Mouse (Mus musculus) brain, adult 2 months (tissue): Measurements from ENCODE around the gene Gm3402.
A peak's percentile ranks its signal among the peaks of the same experiment; 100 is the strongest.
"Not testable (repeated sequence)": the region's sequence is repeated elsewhere in the genome, so short reads cannot be mapped to it uniquely, and the experiment has no call there.

ENCODE experiments used
- DNase-seq: peaks from one replicate; pipeline ENCODE4 v3.0.0; 2011; ENCODE audit warnings: low read depth, low spot score

Gm3402 gene

DNA sequence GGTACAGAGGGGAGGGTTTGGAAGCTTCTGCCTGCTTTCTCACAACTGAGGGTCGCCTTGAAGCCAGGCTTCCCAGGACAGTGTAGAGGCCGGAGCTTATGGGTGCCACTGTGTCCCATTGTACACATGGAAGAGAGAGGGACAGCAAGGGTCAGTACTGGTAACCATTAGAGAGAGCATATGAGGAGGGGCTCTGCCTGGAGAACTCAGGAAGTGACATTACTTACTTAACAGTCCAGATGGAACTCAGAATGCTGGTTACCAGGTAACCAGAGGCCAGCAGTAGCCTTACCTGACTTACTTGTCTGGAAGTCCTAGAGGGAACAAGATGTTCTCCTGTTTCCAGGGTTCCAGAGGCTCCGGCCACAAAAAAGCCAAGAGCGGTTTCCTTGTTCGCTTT is at the start of gene Gm3402:
Gm3402 (plus strand) TSS at position 301 of the 400 bp plus-strand sequence.
- not testable (repeated sequence) for DNase-seq

GRCm38 (mm10) chr5:146466663-146467062 is 47.3 kb upstream of the Gm3402 start:
- DNase-seq = no peak

GRCm38 (mm10) chr5:146468311-146468710 is 45.6 kb upstream of the Gm3402 start:
- DNase-seq = no peak

- DNase-seq = no peak
Observed at GRCm38 (mm10) chr5:146470821-146471220, 43.1 kb upstream of the Gm3402 start.

DNA sequence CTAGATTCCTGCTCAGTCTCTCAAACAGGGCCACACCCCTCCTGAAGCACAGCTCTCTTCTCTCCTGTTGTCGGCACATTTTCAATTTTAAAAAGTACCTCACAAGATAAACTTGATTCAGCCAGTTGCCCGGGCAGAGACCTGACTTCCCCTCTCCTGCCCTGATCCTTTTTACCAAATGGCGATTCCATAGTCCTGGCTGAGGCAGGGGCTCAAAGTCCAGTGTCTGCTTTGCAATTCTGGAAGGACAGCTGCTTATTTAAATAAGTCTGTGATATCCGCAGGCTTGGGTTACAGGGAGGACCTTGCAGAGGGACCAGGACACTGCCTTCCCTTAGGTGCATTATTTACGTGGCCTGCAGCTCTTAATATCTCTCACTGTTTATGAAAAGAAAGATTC is 42.6 kb upstream of the Gm3402 start:
- DNase-seq = no peak

DNA sequence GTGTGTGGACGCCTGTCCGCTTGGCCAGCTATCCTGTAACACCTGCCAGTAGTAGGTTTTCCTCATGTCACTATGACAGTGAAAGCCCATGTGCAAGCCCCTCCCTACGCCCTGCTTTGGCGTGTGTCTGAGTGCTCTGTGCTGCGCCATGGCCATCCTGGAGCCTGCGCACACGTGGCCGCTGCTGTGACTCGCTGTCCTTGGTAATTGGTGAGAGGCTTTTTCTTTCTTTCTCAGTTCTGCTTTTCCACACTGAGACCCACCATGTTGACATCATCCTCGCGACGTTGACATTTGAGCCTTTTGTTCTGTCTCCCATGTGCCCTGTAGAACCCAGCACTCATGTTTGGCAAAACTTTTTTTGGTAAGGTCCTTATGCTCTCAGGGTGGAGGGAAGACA is 42.1 kb upstream of the Gm3402 start:
- no peak for DNase-seq

DNA sequence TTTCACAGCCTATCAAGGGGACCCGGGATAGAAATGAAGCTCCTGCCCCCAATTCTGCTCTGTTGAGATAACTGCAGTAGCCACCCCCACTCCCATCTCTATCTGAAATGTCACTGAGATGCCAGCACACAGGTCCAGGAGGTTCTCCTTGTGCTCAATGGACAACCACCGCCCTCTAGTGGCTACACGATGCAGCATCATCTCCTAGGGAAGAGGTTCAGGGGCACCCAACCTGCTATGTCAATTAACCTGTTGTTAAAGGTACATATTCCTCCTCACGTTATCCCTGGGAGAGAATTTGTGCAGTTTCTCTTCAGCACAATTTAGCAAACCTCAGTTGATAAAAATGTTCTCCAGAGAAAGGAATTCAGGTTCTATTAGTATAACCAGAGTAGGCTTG is 34.4 kb upstream of the Gm3402 start:
- not testable (repeated sequence) for DNase-seq

- DNase-seq = not testable (repeated sequence)
Observed at GRCm38 (mm10) chr5:146481665-146482064, 32.3 kb upstream of the Gm3402 start, which contains the start of gene Gm6408. Gm6408 (plus strand) TSS chr5:146481965.

DNA sequence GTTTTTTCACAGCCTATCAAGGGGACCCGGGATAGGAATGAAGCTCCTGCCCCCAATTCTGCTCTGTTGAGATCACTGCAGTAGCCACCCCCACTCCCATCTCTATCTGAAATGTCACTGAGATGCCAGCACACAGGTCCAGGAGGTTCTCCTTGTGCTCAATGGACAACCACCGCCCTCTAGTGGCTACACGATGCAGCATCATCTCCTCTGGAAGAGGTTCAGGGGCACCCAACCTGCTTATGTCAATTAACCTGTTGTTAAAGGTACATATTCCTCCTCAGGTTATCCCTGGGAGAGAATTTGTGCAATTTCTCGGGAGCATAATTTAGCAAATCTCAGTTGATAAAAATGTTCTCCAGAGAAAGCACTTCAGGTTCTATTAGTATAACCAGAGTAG is 25.0 kb upstream of the Gm3402 start:
- peak; percentile 31 for DNase-seq

GRCm38 (mm10) chr5:146491063-146491462 is 22.9 kb upstream of the Gm3402 start, which contains the start of gene Gm6370:
Gm6370 (plus strand) TSS chr5:146491363.
- not testable (repeated sequence) for DNase-seq

GRCm38 (mm10) chr5:146502099-146502498 is 11.8 kb upstream of the Gm3402 start, which contains the start of gene 4930449I24Rik:
4930449I24Rik (plus strand) TSS chr5:146502399.
- DNase-seq = not testable (repeated sequence)

DNA sequence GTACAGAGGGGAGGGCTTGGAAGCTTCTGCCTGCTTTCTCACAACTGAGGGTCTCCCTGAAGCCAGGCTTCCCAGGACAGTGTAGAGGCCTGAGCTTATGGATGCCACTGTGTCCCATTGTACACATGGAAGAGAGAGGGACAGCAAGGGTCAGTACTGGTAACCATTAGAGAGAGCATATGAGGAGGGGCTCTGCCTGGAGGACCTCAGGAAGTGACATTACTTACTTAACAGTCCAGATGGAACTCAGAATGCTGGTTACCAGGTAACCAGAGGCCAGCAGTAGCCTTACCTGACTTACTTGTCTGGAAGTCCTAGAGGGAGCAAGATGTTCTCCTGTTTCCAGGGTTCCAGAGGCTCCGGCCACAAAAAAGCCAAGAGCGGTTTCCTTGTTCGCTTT is 11.6 kb downstream of the Gm3402 start, which contains the start of gene Gm3404:
Gm3404 (plus strand) TSS at position 301 of the 400 bp plus-strand sequence.
- DNase-seq = not testable (repeated sequence)

GRCm38 (mm10) chr5:146537347-146537746 is 23.4 kb downstream of the Gm3402 start, which contains the start of gene Gm3409:
Gm3409 (plus strand) TSS chr5:146537647.
- not testable (repeated sequence) for DNase-seq

DNA sequence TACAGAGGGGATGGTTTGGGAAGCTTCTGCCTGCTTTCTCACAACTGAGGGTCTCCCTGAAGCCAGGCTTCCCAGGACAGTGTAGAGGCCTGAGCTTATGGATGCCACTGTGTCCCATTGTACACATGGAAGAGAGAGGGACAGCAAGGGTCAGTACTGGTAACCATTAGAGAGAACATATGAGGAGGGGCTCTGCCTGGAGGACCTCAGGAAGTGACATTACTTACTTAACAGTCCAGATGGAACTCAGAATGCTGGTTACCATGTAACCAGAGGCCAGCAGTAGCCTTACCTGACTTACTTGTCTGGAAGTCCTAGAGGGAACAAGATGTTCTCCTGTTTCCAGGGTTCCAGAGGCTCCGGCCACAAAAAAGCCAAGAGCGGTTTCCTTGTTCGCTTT is 41.9 kb downstream of the Gm3402 start, which contains the start of gene Gm3415:
Gm3415 (plus strand) TSS at position 301 of the 400 bp plus-strand sequence.
- DNase-seq = not testable (repeated sequence)

DNA sequence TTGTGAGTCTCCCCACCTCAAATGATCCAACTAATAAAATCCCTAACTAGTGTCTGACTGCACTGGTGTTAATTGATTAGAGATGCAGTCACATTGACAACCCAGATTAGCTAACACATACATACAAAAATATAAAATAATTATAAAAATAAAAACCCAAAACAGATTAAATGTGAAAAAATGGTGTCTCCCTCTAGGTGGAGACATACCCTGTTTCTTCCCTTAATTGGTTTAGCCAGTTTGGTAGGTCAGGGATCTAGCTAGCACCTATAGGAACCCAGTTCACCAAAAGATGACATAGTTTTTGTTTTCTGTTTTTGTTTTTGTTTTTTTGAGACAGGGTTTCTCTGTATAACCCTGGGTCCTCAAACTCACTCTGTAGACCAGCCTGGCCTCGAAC is 50.3 kb downstream of the Gm3402 start:
- DNase-seq = no peak
